Mouse (Mus musculus) kidney, adult 8-10 months (tissue): ENCODE data around the gene Akna.
A peak's percentile ranks its signal among the peaks of the same experiment; 100 is the strongest.

Experiments used
- DNase-seq, 2 experiments: peaks; one replicate each; pipeline ENCODE4 v3.0.0; 2022

The Akna gene

DNA sequence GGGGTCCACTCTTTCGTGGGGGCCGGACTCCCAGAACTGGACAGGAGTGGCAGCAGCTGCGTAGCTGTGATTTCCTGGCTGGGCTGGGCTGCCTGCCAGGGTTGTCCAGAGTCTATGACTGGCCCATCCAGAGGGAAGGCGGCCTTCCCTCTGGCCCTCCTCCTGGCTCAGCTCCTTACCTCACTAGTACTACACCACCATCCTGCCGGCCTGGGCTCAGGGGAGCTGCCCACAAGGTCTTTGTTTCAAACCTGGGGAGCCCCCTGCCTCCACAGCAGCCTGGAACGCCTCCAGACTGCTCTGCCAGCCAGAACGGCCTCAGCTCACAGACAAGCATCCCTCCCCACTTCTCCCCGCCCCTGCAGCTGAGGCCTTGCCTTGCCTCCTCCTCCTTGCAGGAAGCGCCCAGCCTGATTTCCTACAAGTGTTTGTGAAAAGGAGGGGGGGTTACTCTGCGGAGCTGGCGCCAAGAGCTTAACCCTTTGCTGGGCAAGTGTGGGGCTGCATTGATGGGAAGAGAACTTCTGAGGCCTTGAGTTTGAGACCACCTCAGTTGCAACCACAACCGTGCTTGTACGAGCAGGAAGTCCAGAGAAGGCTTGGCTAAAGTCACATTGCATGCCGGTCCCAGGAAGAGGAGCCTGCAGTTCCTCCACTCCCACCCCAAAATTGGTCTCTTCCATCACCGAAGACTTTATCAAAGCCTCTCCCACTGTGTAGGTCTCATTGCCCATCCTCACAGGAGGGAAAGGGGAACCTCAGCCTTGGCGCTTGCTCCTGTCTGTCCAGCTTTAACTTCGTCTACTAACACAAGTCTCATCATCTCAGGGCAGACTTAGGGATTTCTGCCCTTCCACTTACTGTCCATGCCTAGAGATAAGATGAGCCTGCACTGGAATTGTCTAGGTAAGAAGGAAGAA lies at the start of gene Akna:
Akna (minus strand) TSS at position 315 of the 920 bp plus-strand sequence.
- peak; percentile 83 for DNase-seq

GRCm38 (mm10) chr4:63452555-63452954 lies 49.4 kb upstream of the Akna start:
- DNase-seq: no peak

DNA sequence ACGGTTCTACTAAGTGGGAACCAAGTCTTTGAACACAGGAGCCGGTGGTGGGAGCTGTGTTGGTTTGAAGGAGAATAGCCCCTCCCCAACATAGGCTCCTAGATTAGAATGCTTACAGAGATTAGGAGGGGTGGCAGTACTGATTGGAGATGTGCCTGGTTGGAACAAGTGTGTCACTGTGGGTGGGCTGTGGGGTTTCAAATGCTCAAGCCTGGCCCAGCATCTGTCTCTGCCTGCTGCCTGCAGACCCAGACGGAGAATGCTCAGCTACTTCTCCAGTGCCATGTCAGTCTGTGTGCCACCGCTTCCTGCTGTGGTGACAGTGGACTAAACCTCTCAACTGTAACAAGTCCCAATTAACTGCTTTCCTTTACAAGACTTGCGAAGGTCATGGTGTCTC lies 47.4 kb upstream of the Akna start:
- DNase-seq: no peak

GRCm38 (mm10) chr4:63444362-63445066 lies 41.4 kb upstream of the Akna start:
- DNase-seq: no peak

DNA sequence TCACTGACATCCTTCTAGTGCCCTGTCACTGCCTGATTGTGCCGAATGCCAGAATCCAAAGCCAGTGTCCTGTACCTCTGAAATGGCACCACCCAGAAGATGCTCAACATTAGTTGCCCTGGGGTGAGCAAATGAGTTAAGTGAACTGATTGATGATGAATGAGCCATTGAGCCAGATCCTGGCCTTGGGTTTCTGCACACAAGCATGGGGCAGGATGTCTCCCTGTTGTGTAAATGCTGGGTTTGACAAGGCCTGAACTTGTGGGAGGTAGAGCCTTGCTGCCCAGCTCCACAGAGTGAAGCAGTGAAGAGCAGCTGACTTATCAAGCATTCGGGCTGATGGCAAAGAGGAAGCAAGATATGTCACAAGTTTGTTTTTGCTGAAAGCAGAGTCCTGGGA lies 39.9 kb upstream of the Akna start:
- no peak for DNase-seq

- no peak for DNase-seq
Observed at GRCm38 (mm10) chr4:63441616-63442015, 38.5 kb upstream of the Akna start.

DNA sequence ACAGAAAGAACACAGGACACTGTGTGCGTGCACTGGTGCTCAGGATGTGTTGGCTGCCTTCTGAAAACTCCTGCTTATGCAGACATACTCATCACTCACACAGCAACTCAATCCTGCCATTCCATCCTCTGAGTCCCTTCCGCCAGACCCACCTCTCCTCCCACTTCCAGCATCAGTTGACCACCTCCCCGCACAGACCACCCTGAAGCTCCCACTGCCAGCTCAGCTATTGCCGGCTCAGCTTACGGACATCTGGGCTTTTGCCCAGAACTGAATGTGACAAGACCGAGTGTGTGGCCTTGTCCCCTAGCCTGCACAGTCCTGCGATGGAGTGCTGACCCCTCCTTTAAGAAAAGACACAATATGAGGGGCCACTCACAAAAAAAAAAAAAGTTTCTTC lies 37.1 kb upstream of the Akna start:
- no peak for DNase-seq

DNA sequence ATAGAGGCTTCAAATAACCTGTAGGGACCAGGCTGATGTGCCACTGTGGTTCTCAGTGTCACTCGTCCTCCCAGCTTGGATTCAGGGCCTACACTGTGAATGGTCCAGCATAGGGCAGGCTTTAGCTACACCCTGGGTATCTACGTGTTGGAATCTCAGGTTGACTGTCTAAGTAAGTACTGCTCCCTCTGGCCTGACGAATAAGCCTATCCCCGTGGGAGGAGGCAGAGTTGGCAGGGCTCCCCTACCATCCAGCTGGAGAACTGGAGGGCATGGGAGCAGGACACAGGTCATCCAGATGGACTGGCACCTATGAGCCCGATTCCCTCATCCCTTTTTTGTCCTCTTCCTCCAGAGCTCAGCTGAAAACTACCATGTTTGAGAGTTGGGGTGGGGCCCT lies 34.8 kb upstream of the Akna start:
- DNase-seq: no peak

DNA sequence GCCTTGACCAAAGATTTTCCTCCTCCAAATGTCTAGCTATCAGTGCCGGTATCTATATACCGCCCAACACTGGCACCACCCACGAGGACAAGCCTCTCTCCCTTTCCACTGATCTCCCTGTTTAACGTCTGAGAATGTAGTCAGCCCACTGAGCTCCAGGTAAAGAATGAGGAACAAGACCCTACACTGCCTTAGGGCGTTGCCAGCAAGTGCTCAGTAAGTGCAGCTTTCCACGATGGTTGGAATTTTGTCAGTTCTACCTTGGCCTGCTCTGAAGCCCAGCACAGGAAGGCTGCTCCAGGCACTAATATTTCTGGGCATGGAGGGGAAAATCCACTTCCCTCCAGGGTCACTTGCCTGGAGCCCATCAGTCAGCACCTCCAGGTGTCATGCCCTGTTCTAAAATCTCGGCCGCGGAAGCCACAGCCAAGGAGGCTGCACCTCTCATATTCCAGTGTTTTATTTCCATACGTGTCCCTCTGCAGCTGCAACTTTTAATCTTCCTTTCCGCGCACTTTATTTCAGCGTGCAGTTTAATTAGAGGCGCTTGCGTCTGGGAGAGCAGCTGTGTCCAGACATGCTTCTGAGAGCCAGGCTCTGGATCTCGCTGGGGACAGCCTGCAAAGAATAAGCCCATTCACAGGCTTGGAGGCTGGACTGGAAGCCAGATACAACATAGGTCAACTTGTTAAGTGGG lies 34.1 kb upstream of the Akna start:
- no peak for DNase-seq

- DNase-seq: no peak
Observed at GRCm38 (mm10) chr4:63435402-63435801, 32.2 kb upstream of the Akna start.

DNA sequence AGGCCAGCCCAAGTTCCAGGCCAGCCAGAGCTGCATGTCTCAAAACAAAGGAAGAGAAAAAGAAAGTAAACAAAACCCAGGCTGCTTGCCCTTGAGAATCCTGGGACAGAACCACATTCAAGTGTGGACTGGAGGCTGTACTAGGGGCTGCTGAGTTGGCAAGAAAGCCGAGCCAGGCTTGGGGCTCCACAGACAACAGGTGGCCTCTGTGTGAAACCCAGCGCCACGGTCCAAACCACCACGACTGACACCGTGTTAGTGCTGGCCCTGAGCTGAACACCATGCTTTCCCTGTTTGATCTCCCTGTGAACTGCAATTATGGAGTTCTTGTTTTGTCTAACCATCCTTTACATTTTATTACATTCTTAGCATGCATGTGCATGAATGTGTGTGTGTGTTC lies 27.9 kb upstream of the Akna start:
- DNase-seq: no peak

GRCm38 (mm10) chr4:63430357-63430756 lies 27.2 kb upstream of the Akna start:
- DNase-seq: no peak

DNA sequence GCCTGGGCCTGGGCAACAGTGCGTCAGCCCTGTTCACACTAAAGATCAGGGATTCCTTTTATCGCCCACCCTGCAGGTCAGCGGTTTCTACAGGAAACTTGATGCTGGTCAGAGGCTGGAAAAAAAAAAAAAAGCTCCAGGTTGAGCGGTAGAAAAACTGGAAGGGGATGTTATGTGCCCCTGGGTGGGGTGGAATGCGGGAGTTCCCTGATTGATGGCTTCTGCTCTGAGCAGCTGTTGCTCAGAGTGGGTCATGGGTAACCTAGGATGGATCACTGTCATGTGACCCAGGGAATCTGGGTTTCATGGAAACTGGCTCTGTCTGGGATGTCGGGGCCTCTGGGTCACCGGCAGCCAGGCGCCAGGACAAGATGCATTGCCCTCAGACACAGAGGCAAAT lies 23.2 kb upstream of the Akna start:
- DNase-seq: no peak

GRCm38 (mm10) chr4:63423811-63424210 lies 20.7 kb upstream of the Akna start:
- no peak for DNase-seq

- no peak for DNase-seq
Observed at GRCm38 (mm10) chr4:63423231-63423630, 20.1 kb upstream of the Akna start.

DNA sequence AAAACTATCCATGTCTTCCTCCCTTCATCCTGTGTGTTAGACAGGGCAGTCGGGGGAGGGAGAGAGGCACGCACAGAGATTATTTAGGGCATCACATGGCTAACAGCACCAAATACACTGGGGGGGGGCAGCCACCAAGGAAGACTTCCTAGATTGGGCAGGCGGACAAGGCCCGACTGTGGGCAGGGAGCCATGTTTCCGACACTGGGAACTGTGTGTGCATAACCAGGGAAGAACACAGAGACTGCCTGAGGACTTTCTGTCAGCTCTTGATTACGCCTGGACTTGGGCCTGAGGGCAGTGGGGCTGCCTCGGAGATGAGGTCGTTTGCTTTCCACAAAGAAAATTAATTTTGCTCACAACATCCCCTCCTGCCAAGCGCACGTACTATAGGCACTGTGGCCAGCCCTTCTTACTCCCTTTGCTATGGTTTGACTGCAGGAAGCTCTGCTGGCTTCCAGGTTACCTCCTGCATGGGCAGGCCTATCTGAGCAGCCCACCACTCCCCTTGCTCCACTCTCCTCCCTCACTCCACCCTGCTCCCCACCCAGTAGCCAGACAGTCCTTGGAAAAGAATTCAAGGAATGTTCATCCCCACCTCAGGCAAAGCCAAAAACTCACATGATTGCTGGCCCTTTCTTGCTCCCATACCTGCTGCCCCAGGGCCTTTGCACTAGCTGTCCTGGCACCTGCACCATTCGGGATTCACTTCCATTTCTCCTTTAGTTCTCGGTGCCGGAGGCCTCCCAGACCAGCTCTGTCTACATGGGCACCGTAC lies 17.2 kb upstream of the Akna start:
- no peak for DNase-seq

DNA sequence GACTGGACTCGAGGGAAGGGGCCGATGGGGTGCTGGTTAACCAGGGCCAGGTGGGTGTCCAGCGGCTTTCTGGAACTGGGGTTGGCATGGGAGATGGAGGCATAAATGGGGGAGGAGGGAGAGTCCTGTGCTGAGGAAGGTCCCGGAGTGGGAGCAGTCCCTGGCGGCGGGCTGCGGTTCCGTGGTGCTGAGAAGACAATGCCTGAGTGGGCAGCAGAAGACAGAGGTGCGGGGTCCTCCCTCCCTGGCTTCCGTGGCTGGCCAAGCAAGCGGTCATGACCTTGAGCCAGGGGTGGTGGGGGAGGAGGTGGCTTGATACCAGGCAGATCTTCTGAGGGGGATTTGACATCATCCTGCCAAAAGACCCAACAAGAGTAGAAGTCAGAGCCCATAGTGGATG lies 15.1 kb upstream of the Akna start:
- DNase-seq: no peak

DNA sequence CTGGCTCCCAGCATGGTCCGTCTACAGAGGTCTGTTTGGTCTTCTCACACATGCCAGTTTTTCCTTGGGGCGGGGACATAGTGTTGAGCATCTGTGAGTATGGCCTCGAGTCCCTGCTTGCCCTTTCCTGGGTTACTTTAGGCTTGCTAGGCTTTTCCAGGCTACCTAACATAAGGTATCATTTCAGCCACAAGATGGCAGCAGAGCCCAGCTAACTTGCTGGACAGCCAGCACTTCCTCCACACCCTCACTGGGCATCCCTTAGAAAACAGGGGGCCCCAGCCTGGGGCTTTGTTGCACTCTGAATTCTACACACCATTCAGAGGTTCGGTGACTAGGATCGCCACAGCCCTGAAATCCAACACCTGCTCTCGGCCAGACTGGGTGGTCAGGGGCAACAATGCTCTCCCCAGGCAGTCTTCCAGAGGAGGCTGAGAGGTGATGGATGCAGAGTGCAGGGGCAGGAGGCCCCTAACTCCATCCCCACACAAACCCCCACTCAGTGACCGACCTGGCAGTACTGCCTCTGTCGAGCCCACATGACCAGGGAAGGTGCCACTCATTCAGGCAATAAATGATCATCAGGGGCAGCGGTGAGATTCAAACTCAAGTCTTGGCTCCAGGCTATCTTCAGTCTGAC lies 14.3 kb upstream of the Akna start:
- peak; percentile 65 to 83 for DNase-seq

DNA sequence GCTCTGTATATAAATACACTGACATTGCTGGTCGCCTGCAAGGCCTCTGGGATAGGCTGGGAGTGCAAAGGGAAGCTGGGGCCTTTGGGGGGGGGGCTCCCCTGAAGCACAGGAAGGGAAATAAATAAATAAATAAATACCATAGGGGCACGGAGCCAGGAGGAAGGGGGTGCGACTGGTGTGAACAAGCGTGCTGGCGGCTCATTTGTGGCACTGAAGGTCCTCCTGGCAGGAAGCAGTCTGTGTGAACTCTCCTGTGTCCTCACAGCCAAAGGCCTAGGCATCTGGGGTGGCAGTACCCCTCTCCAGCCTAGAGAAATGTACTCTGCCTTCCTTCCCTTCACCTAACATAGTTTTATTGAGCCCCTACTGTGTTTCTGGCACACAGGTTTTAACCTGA lies 11.8 kb upstream of the Akna start:
- no peak for DNase-seq

- DNase-seq: no peak
Observed at GRCm38 (mm10) chr4:63411222-63411621, 8.1 kb upstream of the Akna start.

GRCm38 (mm10) chr4:63410583-63410934 lies 7.4 kb upstream of the Akna start:
- DNase-seq: peak; percentile 90 to 92

DNA sequence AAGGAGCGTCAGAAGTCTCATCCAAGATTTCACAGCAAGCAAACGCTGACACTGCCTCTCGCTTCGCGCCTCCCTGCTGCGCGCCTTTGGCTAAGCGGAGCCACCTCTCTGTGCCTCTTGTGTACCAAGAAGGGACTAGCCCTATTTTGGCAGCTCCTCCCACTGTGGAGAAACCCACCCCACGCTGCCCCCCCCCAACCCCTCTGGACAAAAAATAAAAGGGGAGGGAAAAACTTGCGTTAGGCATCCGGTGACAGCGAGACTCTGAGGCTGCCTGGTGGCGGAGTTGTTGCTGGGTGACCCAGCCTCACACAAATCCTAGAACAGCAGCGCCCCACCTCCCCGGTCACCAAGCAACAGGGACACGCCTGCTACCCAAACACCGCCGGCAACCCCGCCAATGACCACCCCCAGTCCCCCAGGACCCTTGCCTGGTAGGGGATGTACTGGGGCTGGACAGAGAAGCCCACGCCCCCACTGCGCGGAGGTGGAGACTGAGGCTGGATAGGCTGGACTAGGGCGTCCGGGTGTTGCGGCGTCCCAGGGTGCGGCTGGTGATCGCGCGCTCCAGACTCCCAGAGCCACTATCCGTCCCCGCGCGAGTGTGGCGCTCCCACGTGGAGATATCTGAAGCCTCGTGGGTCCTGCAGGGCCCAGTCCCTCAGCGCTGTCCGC lies 6.9 kb upstream of the Akna start:
- DNase-seq: peak in 1 of 2 experiments; percentile 31
